In genomic region chr3:147853346-147853745, GRCm38 (mm10) we compare ENCODE assay signal across 13 mouse cellular contexts.
DNase-seq lines count a peak whose midpoint lies in the region; ATAC-seq and TF ChIP-seq lines count a peak whose summit lies in the region.
"Had no signal": no experiment of that assay in that cellular context is flagged by ENCODE, and none has a peak within 500 bp of the region (broad histone marks: within the 10 kb centered on the region; RNA-seq: fewer than 3 reads in every experiment).

No protein-coding gene starts in this region.

- H3K4me3 ChIP-seq in kidney, embryonic 15.5 days (replicated peaks), result no peak overlapping the region
- H3K4me3 ChIP-seq in MEL (ENCODE audit: control insufficient read depth in 1 of 2, insufficient read depth in 1 of 2, low read depth in 2 of 2, low read length in 2 of 2), result no peak overlapping the region
- no peak overlapping the region for H3K4me3 ChIP-seq in embryonic fibroblast, embryonic 13.5 days (ENCODE audit: insufficient read depth, low read length)
- no peak overlapping the region for H3K4me3 ChIP-seq in midbrain, embryonic 16.5 days (ENCODE audit: low read depth, low read length)
- H3K4me3 ChIP-seq: hindbrain, embryonic 15.5 days; midbrain, embryonic 10.5 days; stomach, embryonic 15.5 days had no signal

- H3K4me2 ChIP-seq in kidney, embryonic 15.5 days, result no peak overlapping the region
- no peak overlapping the region for H3K4me2 ChIP-seq in midbrain, embryonic 16.5 days (ENCODE audit: low read length)
- H3K4me2 ChIP-seq: hindbrain, embryonic 15.5 days; stomach, embryonic 15.5 days had no signal

- TF ChIP-seq CTCF in MEL (IDR thresholded peaks at IDR 0.05 in 2 of 3, conservative IDR thresholded peaks at IDR 0.05 in 1 of 3; ENCODE audit: control insufficient read depth in 1 of 3, insufficient read depth in 1 of 3, low read depth in 2 of 3, low read length in 3 of 3, poor library complexity in 1 of 3, severe bottlenecking in 1 of 3) (no peak), Patski (IDR thresholded peaks at IDR 0.05) (no peak)
- no peak for TF ChIP-seq CTCF in embryonic fibroblast, embryonic 13.5 days (IDR thresholded peaks at IDR 0.05; ENCODE audit: borderline replicate concordance, insufficient read depth, low read length)

- ATAC-seq in kidney, embryonic 15.5 days (replicated peaks; ENCODE audit: low FRiP score), result no peak
- peak; percentile 63 for ATAC-seq in Patski
- no peak for ATAC-seq in midbrain, embryonic 16.5 days
- ATAC-seq: forebrain, embryonic 16.5 days had no signal

- POLR2A ChIA-PET in Patski (lab: Charles Lee), result interaction anchor here (0.7 kb wide), 2 partner anchors 20 to 169 kb away, joined by 3 read pairs; no protein-coding TSS in a partner anchor

- H3K4me1 ChIP-seq in kidney, embryonic 15.5 days, result no peaks in the 10 kb centered on the region
- H3K4me1 ChIP-seq in MEL (ENCODE audit: control insufficient read depth in 1 of 2, insufficient read depth in 2 of 2, low read length in 2 of 2), result no peaks in the 10 kb centered on the region
- peaks cover 5% of the 10 kb centered on the region; the same call in 1 of the 2 replicates for H3K4me1 ChIP-seq in embryonic fibroblast, embryonic 13.5 days (ENCODE audit: control insufficient read depth, insufficient read depth, low read length)
- no peaks in the 10 kb centered on the region for H3K4me1 ChIP-seq in midbrain, embryonic 16.5 days (ENCODE audit: control insufficient read depth, insufficient read depth, low read length)
- H3K4me1 ChIP-seq: hindbrain, embryonic 15.5 days; midbrain, embryonic 10.5 days; stomach, embryonic 15.5 days had no signal

- H3K9ac ChIP-seq in kidney, embryonic 15.5 days, result no peak overlapping the region
- no peak overlapping the region for H3K9ac ChIP-seq in MEL (ENCODE audit: control insufficient read depth, low read depth, low read length, poor library complexity, severe bottlenecking)
- no peak overlapping the region for H3K9ac ChIP-seq in midbrain, embryonic 16.5 days (ENCODE audit: low read depth, low read length)
- H3K9ac ChIP-seq: hindbrain, embryonic 15.5 days; stomach, embryonic 15.5 days had no signal

- H3K9me3 ChIP-seq in kidney, embryonic 15.5 days (replicated peaks), result no peaks in the 10 kb centered on the region
- no peaks in the 10 kb centered on the region for H3K9me3 ChIP-seq in MEL (replicated peaks; ENCODE audit: insufficient read depth, low read length)
- H3K9me3 ChIP-seq in midbrain, embryonic 16.5 days (replicated peaks; ENCODE audit: control insufficient read depth, low read length, poor library complexity, severe bottlenecking), result no peaks in the 10 kb centered on the region
- H3K9me3 ChIP-seq: hindbrain, embryonic 15.5 days; midbrain, embryonic 10.5 days; stomach, embryonic 15.5 days had no signal

- H3K27me3 ChIP-seq in kidney, embryonic 15.5 days, result no peaks in the 10 kb centered on the region
- H3K27me3 ChIP-seq in MEL (ENCODE audit: control insufficient read depth in 1 of 2, insufficient read depth in 2 of 2, low read length in 2 of 2) (no peaks in the 10 kb centered on the region), Patski (no peaks in the 10 kb centered on the region)
- H3K27me3 ChIP-seq in midbrain, embryonic 16.5 days (ENCODE audit: control insufficient read depth, insufficient read depth, low read depth, low read length), result no peaks in the 10 kb centered on the region
- H3K27me3 ChIP-seq: hindbrain, embryonic 15.5 days; stomach, embryonic 15.5 days had no signal

- no peak for TF ChIP-seq EP300 in MEL (IDR thresholded peaks at IDR 0.05; ENCODE audit: low read depth in 1 of 2, low read length in 2 of 2)

- in situ Hi-C loops in Patski (cut with MboI; ENCODE audit: low pct_unique_long_range_greater_than_20kb), result no loop called here

- DNase-seq in kidney, postnatal 25 days, result peak; percentile 3 to 32
- DNase-seq in MEL (ENCODE audit: low read depth, low spot score) (peak; percentile 1), Patski (ENCODE audit: low read depth, low spot score) (peak; percentile 53)
- DNase-seq in embryo, embryonic 10.5 days (ENCODE audit: low spot score), result no peak
- no peak for DNase-seq in gastrocnemius, postnatal 36 days
- DNase-seq: cerebellum, adult 11-12 months had no signal

- no peak for TF ChIP-seq RAD21 in MEL (IDR thresholded peaks at IDR 0.05; ENCODE audit: low read depth, low read length)

- CTCF ChIA-PET in Patski (lab: Charles Lee), result no interaction called here

- TF ChIP-seq POLR2A in MEL (IDR thresholded peaks at IDR 0.05; ENCODE audit: control insufficient read depth in 1 of 2, insufficient read depth in 1 of 2, low read depth in 1 of 2, low read length in 2 of 2, poor library complexity in 1 of 2), result no peak
- TF ChIP-seq POLR2A in embryonic fibroblast, embryonic 13.5 days (IDR thresholded peaks at IDR 0.05; ENCODE audit: low read depth, low read length), result no peak

- no peak overlapping the region for H3K27ac ChIP-seq in kidney, embryonic 15.5 days
- no peak overlapping the region for H3K27ac ChIP-seq in MEL (ENCODE audit: control insufficient read depth, low read depth, low read length)
- peak overlapping the region; percentile 98 for H3K27ac ChIP-seq in embryonic fibroblast, embryonic 13.5 days (ENCODE audit: insufficient read depth, low read length)
- no peak overlapping the region for H3K27ac ChIP-seq in midbrain, embryonic 16.5 days (ENCODE audit: low read length)
- H3K27ac ChIP-seq: hindbrain, embryonic 15.5 days; midbrain, embryonic 10.5 days; stomach, embryonic 15.5 days had no signal

- no peaks in the 10 kb centered on the region for H3K36me3 ChIP-seq in kidney, embryonic 15.5 days
- H3K36me3 ChIP-seq in MEL (ENCODE audit: control insufficient read depth in 1 of 2, insufficient read depth in 2 of 2, low read length in 2 of 2), result no peaks in the 10 kb centered on the region
- no peaks in the 10 kb centered on the region for H3K36me3 ChIP-seq in midbrain, embryonic 16.5 days (ENCODE audit: control insufficient read depth, insufficient read depth, low read length)
- H3K36me3 ChIP-seq: hindbrain, embryonic 15.5 days; midbrain, embryonic 10.5 days; stomach, embryonic 15.5 days had no signal

- intact Hi-C loops in gastrocnemius, postnatal 36 days (cut with DNase I), result no loop called here

- H3K79me2 ChIP-seq in MEL (ENCODE audit: control insufficient read depth, insufficient read depth, low read length, poor library complexity), result no peaks in the 10 kb centered on the region

- 59% methylated on average over 4 of the region's 4 CpGs for WGBS in kidney, embryonic 15.5 days
- WGBS in midbrain, embryonic 16.5 days, result 72% methylated on average over 4 of the region's 4 CpGs

TF ChIP-seq in MEL, 35 proteins besides CTCF, POLR2A, EP300 and RAD21:
- no peak for TF ChIP-seq ZMIZ1 (IDR thresholded peaks at IDR 0.05; ENCODE audit: low read depth, low read length)
- no peak for TF ChIP-seq CHD1 (IDR thresholded peaks at IDR 0.05; ENCODE audit: low read depth, low read length)
- TF ChIP-seq MYC (IDR thresholded peaks at IDR 0.05; ENCODE audit: low read depth, low read length), result no peak
- no peak for TF ChIP-seq JUND (IDR thresholded peaks at IDR 0.05; ENCODE audit: low read depth, low read length)
- TF ChIP-seq POLR2AphosphoS5 (IDR thresholded peaks at IDR 0.05; ENCODE audit: borderline replicate concordance, low read depth, low read length), result no peak
- no peak for TF ChIP-seq USF2 (IDR thresholded peaks at IDR 0.05; ENCODE audit: borderline replicate concordance in 1 of 2, insufficient read depth in 1 of 2, low read depth in 1 of 2, low read length in 2 of 2)
- TF ChIP-seq GABPA (IDR thresholded peaks at IDR 0.05; ENCODE audit: low read depth, low read length), result no peak
- no peak for TF ChIP-seq MAX (IDR thresholded peaks at IDR 0.05; ENCODE audit: low read length)
- no peak for TF ChIP-seq TBP (IDR thresholded peaks at IDR 0.05; ENCODE audit: low read depth, low read length)
- no peak for TF ChIP-seq ZKSCAN1 (IDR thresholded peaks at IDR 0.05; ENCODE audit: low read depth, low read length)

Comparison
In these comparisons a context has a peak if more than half of its experiments do, and no peak if none do; other contexts are left out.
1. DNase-seq: peak in kidney, postnatal 25 days (2 of 2), MEL (single experiment) and Patski (single experiment); none in embryo, embryonic 10.5 days (single experiment) and gastrocnemius, postnatal 36 days (0 of 2).